Mouse (Mus musculus): ENCODE measurements around the gene Igflr1.

The Igflr1 gene

GRCm38 (mm10) chr7:30553810-30554584 lies 11.2 kb upstream of the Igflr1 start:
- no peak for DNase-seq (ENCODE audit: low read depth)

- DNase-seq (ENCODE audit: low read depth): no peak
Observed at GRCm38 (mm10) chr7:30556894-30557536, 8.2 kb upstream of the Igflr1 start.

- DNase-seq (ENCODE audit: low read depth): no peak
Observed at GRCm38 (mm10) chr7:30557901-30558514, 7.2 kb upstream of the Igflr1 start.

GRCm38 (mm10) chr7:30558656-30559442 lies 6.4 kb upstream of the Igflr1 start:
- no peak for DNase-seq (ENCODE audit: low read depth)

GRCm38 (mm10) chr7:30559443-30559954 lies 5.7 kb upstream of the Igflr1 start, which contains the start of gene Lin37:
Gene Lin37, minus strand, starts transcription at chr7:30559838.
- DNase-seq (ENCODE audit: low read depth): peak; percentile 96

GRCm38 (mm10) chr7:30560296-30560695 lies 4.9 kb upstream of the Igflr1 start:
- DNase-seq (ENCODE audit: low read depth): no peak

GRCm38 (mm10) chr7:30562526-30563116 lies 2.6 kb upstream of the Igflr1 start:
- peak; percentile 41 for DNase-seq (ENCODE audit: low read depth)

- DNase-seq (ENCODE audit: low read depth): peak; percentile 98
Observed at GRCm38 (mm10) chr7:30563117-30563905, 1.9 kb upstream of the Igflr1 start, which contains the start of the genes U2af1l4, Gm49396 and Psenen. Gene U2af1l4, plus strand, starts transcription at chr7:30563301. Gene Gm49396, plus strand, starts transcription at chr7:30563344. Gene Psenen, minus strand, starts transcription at chr7:30563627.

GRCm38 (mm10) chr7:30563906-30564280 lies 1.3 kb upstream of the Igflr1 start:
- no peak for DNase-seq (ENCODE audit: low read depth)

- DNase-seq (ENCODE audit: low read depth): no peak
Observed at GRCm38 (mm10) chr7:30566033-30566432, 806 bp downstream of the Igflr1 start.

GRCm38 (mm10) chr7:30567555-30567954 lies 2.3 kb downstream of the Igflr1 start:
- no peak for DNase-seq (ENCODE audit: low read depth)

- DNase-seq (ENCODE audit: low read depth): no peak
Observed at GRCm38 (mm10) chr7:30572389-30572788, 7.2 kb downstream of the Igflr1 start.

GRCm38 (mm10) chr7:30572969-30573368 lies 7.7 kb downstream of the Igflr1 start:
- no peak for DNase-seq (ENCODE audit: low read depth)

GRCm38 (mm10) chr7:30579950-30580349 lies 14.7 kb downstream of the Igflr1 start:
- no peak for DNase-seq (ENCODE audit: low read depth)

GRCm38 (mm10) chr7:30581547-30581946 lies 16.3 kb downstream of the Igflr1 start:
- DNase-seq (ENCODE audit: low read depth): no peak

GRCm38 (mm10) chr7:30584339-30584738 lies 19.1 kb downstream of the Igflr1 start:
- no peak for DNase-seq (ENCODE audit: low read depth)

- no peak for DNase-seq (ENCODE audit: low read depth)
Observed at GRCm38 (mm10) chr7:30585170-30585569, 19.9 kb downstream of the Igflr1 start.

- no peak for DNase-seq (ENCODE audit: low read depth)
Observed at GRCm38 (mm10) chr7:30586455-30587020, 21.3 kb downstream of the Igflr1 start.

GRCm38 (mm10) chr7:30587842-30588667 lies 22.8 kb downstream of the Igflr1 start:
- DNase-seq (ENCODE audit: low read depth): peak; percentile 23
